Mouse (Mus musculus): Measurements from ENCODE around the gene Nfkbil1.

- no peak for TF ChIP-seq CTCF (IDR thresholded peaks at IDR 0.05; ENCODE audit: low read depth)
- no peak for TF ChIP-seq EP300 (IDR thresholded peaks at IDR 0.05; ENCODE audit: low read depth)
Observed at GRCm38 (mm10) chr17:35190096-35190495, 45.5 kb downstream of the Nfkbil1 start.
